Mouse (Mus musculus) layer of hippocampus, adult 8-10 months (tissue): ENCODE measurements around the gene Eif3g. TPM values are rescaled to one million over a fixed set of nuclear protein-coding genes. Genes with fewer than 3 reads are reported as not detected.

Experiments used
- DNase-seq, 2 experiments: peaks; one replicate each; pipeline ENCODE4 v3.0.0; 2022; ENCODE audit warnings: low spot score in 2 of 2
- microRNA-seq, 2 experiments: library from miRNA; unstranded; fragments of <30 nt; microRNA quantifications; one replicate each; pipeline ENCODE4 v1.2.0; 2022
- total RNA-seq, 4 experiments: library from RNA; stranded (reverse); gene quantifications; 2 replicates each; pipeline ENCODE4 v1.2.4; 2022

Gene Eif3g
- total RNA-seq, 4 experiments from 2014 or later = 118 to 139 (median 131) TPM

DNA sequence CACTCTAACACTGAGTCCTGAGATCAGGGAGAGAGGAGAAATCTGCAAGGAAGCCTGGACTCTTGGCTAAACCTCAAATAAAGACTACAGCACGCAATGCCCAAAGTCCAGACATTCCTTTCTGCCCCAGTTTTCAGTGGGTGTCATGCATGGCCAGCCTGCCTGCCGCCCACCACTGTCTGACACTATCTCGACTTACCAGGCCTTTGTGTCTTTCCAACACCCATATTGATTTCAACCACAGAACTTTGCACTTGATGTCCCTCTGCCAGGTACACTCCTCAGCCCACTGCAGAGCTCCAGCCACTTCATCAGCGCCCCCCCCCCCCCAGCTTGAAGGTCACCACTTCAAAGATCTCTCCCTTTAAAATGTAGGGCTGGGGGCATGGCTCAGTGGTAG, 36.2 kb downstream of the Eif3g start:
- DNase-seq = no peak

DNA sequence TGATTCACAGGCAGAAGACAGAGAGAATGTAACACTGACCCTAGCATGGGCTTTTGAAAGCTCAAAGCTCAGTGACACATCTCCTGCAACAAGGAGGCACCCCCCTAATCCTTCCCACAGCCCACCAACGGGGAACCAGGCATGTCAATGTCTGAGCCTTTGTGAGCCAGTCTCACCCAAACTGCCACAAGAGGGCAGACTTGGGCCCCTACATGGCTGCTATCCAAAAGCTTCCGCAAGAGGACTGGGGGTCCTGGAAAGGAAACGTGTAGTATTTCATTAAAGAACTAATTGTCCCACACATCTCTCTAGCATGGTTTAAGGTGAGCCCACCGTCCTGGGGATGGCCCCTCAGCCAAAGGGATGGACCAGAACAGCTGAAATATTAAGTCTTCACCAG, 36.6 kb downstream of the Eif3g start:
- DNase-seq = no peak

DNA sequence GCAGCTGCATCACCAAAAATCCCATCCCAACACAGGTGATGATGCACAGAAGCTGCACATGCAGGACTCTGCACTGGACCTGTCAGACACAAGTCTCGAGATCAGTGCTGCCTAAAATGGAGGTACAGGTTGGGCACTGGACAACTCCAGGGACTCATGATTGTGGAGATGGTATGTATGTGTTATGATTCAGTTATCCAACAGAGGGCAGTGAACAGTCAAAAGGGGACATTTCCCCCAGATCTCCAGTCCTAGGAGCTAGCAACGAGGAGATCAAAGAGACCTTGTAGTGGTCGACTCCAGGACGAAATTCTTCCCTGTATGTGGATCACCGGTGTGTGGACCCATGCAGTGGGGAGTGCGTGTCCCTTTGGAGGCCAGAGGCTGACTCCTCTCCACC, 38.5 kb downstream of the Eif3g start:
- DNase-seq = no peak

DNA sequence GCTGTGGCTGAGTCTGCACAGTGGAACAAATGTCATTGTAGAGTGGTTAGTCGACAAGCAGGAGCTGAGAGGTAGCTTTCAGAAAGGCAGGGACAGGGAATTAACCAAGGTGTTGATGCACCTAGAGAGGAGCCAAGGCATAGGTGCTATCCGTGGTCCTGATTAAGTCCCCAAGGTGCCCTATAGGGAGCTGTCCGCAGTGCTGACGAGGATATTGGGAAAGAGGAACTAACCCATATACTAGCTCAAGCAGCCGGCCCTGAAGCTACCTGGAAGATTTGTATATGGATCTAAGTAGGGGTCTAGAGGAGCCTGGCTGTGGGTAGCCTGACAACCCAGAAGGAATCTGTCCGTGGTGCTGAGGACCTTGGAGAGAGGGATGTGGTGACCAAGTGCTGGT, 41.3 kb downstream of the Eif3g start:
- DNase-seq = no peak

DNA sequence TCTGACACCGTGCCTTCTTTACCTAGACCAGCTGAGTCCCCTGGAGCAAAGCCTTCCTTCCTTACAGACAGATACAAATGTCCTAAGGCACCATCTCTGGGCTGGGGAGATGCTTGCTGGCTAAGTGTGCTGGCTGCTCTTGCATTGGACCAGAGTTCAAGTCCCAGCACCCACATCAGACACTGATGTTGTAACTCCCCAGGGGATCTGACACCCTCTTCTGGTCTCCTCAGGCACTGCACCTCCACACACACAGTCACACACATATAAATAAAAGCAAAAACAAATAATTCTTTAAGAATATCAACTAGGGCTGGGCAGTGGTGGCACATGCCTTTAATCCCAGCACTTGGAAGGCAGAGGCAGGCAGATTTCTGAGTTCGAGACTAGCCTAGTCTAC, 48.2 kb downstream of the Eif3g start:
- no peak for DNase-seq

Small RNAs within 50 kb of the gene (microRNA-seq; reads per million reads assigned to microRNA genes)
- gene Mir7081 = 0 to 2.5 reads per million in 2 experiments

Other genes starting within 250 kb of the Eif3g start
- 10 to 100 TPM; 31.2 to 32.2 (median 31.6) TPM for gene Pin1, start 246.5 kb downstream of the Eif3g start, total RNA-seq
- 10 to 100 TPM; 45.9 to 52.3 (median 47.0) TPM for gene Olfm2, start 152.3 kb downstream of the Eif3g start, total RNA-seq
- 1 to 10 TPM; 1.2 to 2.9 (median 2.3) TPM for gene Col5a3, start 83.6 kb downstream of the Eif3g start, total RNA-seq
- gene Rdh8, start 80.1 kb downstream of the Eif3g start, total RNA-seq = not detected
- gene A230050P20Rik, start 30.0 kb downstream of the Eif3g start, total RNA-seq = 10 to 100 TPM; 83.6 to 95.7 (median 90.0) TPM
- gene Angptl6, start 18.9 kb downstream of the Eif3g start, total RNA-seq = 1 to 10 TPM; 6.8 to 8.9 (median 8.5) TPM
- 10 to 100 TPM; 21.8 to 28.1 (median 24.6) TPM for gene Ppan, start 10.4 kb downstream of the Eif3g start, total RNA-seq
- 10 to 100 TPM; 32.9 to 38.4 (median 35.2) TPM for gene Dnmt1, start 61.3 kb upstream of the Eif3g start, total RNA-seq
- 1 to 10 TPM; 1.3 to 4.4 (median 3.7) TPM for gene S1pr2, start 78.2 kb upstream of the Eif3g start, total RNA-seq
- gene Mrpl4, start 104.1 kb upstream of the Eif3g start, total RNA-seq = 10 to 100 TPM; 60.1 to 65.7 (median 61.0) TPM
- gene Icam1, start 117.4 kb upstream of the Eif3g start, total RNA-seq = 1 to 10 TPM; 2.8 to 9.8 (median 6.3) TPM
- 1 to 10 TPM in 3 of 4 experiments, under 1 TPM in 1; 0.49 to 1.8 (median 1.4) TPM for gene Icam4, start 130.8 kb upstream of the Eif3g start, total RNA-seq
- 100 to 1,000 TPM; 302 to 315 (median 304) TPM for gene Icam5, start 133.4 kb upstream of the Eif3g start, total RNA-seq
- 1 to 10 TPM in 1 of 4 experiments, under 1 TPM in 1, not detected in 2; 0.87 to 1.1 TPM for gene Zglp1, start 168.5 kb upstream of the Eif3g start, total RNA-seq
- 1 to 10 TPM; 1.2 to 2.3 (median 2.2) TPM for gene Gm49373, start 174.5 kb upstream of the Eif3g start, total RNA-seq
- gene Fdx1l, start 175.0 kb upstream of the Eif3g start, total RNA-seq = 10 to 100 TPM; 47.3 to 69.6 (median 59.3) TPM
- gene Gm38431, start 193.4 kb upstream of the Eif3g start, total RNA-seq = 1 to 10 TPM; 2.7 to 5.4 (median 4.0) TPM
- 10 to 100 TPM; 26.7 to 35.4 (median 31.6) TPM for gene Raver1, start 193.4 kb upstream of the Eif3g start, total RNA-seq
- 10 to 100 TPM; 17.1 to 20.7 (median 18.7) TPM for gene Tyk2, start 232.6 kb upstream of the Eif3g start, total RNA-seq